Mouse (Mus musculus) intestine, embryonic 14.5 days (tissue): Measurements from ENCODE around the gene Vgll4. TPM values are rescaled to one million over a fixed set of nuclear protein-coding genes. Genes with fewer than 3 reads are reported as not detected.

Experiments used
- ATAC-seq: fragments of 200-750 bp; cut with Nextera tagmentation; replicated peaks from 2 replicates; pipeline ENCODE4 v1.8.0; 2017; ENCODE audit warnings: low read depth, moderate number of reproducible peaks, moderate TSS enrichment, moderate library complexity; ENCODE audit not compliant: low FRiP score, low TSS enrichment
- DNase-seq: peaks from one replicate; pipeline ENCODE4 v3.0.0-alpha.2; 2018; ENCODE audit warnings: low spot score
- H3K27ac ChIP-seq: fragments of 300-500 bp; sonication (generic); 2 replicates; pipeline ENCODE4 v1.5.1; 2014; ENCODE audit warnings: low read depth, mild to moderate bottlenecking, control low read depth
- H3K27me3 ChIP-seq: fragments of 300-500 bp; sonication (generic); replicated peaks from 2 replicates; pipeline ENCODE4 v1.6.1; 2014; ENCODE audit warnings: low read length, control low read depth; ENCODE audit not compliant: control insufficient read depth, insufficient read depth
- H3K36me3 ChIP-seq: fragments of 300-500 bp; sonication (generic); 2 replicates; pipeline ENCODE4 v1.6.1; 2014; ENCODE audit warnings: low read length, control low read depth; ENCODE audit not compliant: control insufficient read depth, insufficient read depth
- H3K4me1 ChIP-seq: fragments of 300-500 bp; sonication (generic); replicated peaks from 2 replicates; pipeline ENCODE4 v1.6.1; 2014; ENCODE audit warnings: low read length, control low read depth, mixed read lengths; ENCODE audit not compliant: control insufficient read depth, insufficient read depth
- H3K4me2 ChIP-seq: fragments of 300-500 bp; sonication (generic); 2 replicates; pipeline ENCODE4 v1.6.1; 2014; ENCODE audit warnings: low read length
- H3K4me3 ChIP-seq: fragments of 300-500 bp; sonication (generic); 2 replicates; pipeline ENCODE4 v1.5.1; 2014; ENCODE audit warnings: low read depth, low read length, control low read depth, mixed read lengths
- H3K9ac ChIP-seq: fragments of 300-500 bp; sonication (generic); 2 replicates; pipeline ENCODE4 v1.6.1; 2014; ENCODE audit warnings: mild to moderate bottlenecking, low read length
- H3K9me3 ChIP-seq: fragments of 300-500 bp; sonication (generic); 2 replicates; pipeline ENCODE4 v1.6.1; 2016; ENCODE audit warnings: low read length, control low read depth; ENCODE audit not compliant: control insufficient read depth
- WGBS: fragments of 180-500 bp; shearing (Covaris S2); extraction: QIAGEN DNeasy Blood & Tissue Kit; methylation state at CpG from one replicate; pipeline ENCODE4 v1.1.7; 2014; 5-methylcytosine and 5-hydroxymethylcytosine counted together
- polyA plus RNA-seq: library from polyadenylated mRNA; unstranded; fragments of >200 nt; fragmentation: Nextera tagmentation; extraction: Ambion mirVana; gene quantifications from 2 replicates; pipeline ENCODE4 v1.2.1, GENCODE M21; 2014

Gene Vgll4
- polyA plus RNA-seq, 1 experiment from 2014 or later = 72.0 TPM

- 83% methylated on average over 2 of the region's 2 CpGs for WGBS
- no peak overlapping the region for H3K9ac ChIP-seq
- H3K9me3 ChIP-seq = no peaks in the 10 kb centered on the region
- peaks cover 7% of the 10 kb centered on the region for H3K36me3 ChIP-seq
- no peak overlapping the region for H3K4me2 ChIP-seq
- H3K27me3 ChIP-seq = no peaks in the 10 kb centered on the region
- H3K4me3 ChIP-seq = no peak overlapping the region
- H3K27ac ChIP-seq = no peak overlapping the region
- ATAC-seq (no peak), DNase-seq (no peak)
- H3K4me1 ChIP-seq = peaks cover 53% of the 10 kb centered on the region
Observed at GRCm38 (mm10) chr6:114896281-114896680, 73.5 kb downstream of the Vgll4 start.

GRCm38 (mm10) chr6:114895191-114895590 lies 74.6 kb downstream of the Vgll4 start:
- Histone ChIP-seq H3K27me3 (no peaks in the 10 kb centered on the region), H3K36me3 (peaks cover 11% of the 10 kb centered on the region), H3K9me3 (no peaks in the 10 kb centered on the region), H3K9ac (no peak overlapping the region), H3K27ac (no peak overlapping the region), H3K4me2 (no peak overlapping the region), H3K4me3 (no peak overlapping the region), H3K4me1 (peaks cover 53% of the 10 kb centered on the region)
- DNase-seq (no peak), ATAC-seq (no peak)
- WGBS = 91% methylated on average over 7 of the region's 7 CpGs

- Histone ChIP-seq H3K4me1 (peaks cover 48% of the 10 kb centered on the region), H3K9me3 (no peaks in the 10 kb centered on the region), H3K9ac (no peak overlapping the region), H3K27me3 (no peaks in the 10 kb centered on the region), H3K4me2 (no peak overlapping the region), H3K27ac (no peak overlapping the region), H3K4me3 (no peak overlapping the region), H3K36me3 (peaks cover 12% of the 10 kb centered on the region)
- no peak for ATAC-seq
- WGBS = 67% methylated on average over 4 of the region's 4 CpGs
- DNase-seq = no peak
Observed at GRCm38 (mm10) chr6:114894548-114895106, 75.2 kb downstream of the Vgll4 start.

- no peak overlapping the region for H3K4me2 ChIP-seq
- 51% methylated on average over 20 of the region's 20 CpGs for WGBS
- peaks cover 5% of the 10 kb centered on the region; the same call in 1 of the 2 replicates for H3K36me3 ChIP-seq
- no peak overlapping the region for H3K27ac ChIP-seq
- H3K4me1 ChIP-seq = peaks cover 53% of the 10 kb centered on the region
- H3K9ac ChIP-seq = no peak overlapping the region
- H3K4me3 ChIP-seq = no peak overlapping the region
- H3K27me3 ChIP-seq = no peaks in the 10 kb centered on the region
- ATAC-seq = no peak
- H3K9me3 ChIP-seq = no peaks in the 10 kb centered on the region
- DNase-seq = no peak
Observed at GRCm38 (mm10) chr6:114893427-114894209, 76.2 kb downstream of the Vgll4 start.

GRCm38 (mm10) chr6:114892363-114892762 lies 77.4 kb downstream of the Vgll4 start:
- Histone ChIP-seq H3K4me1 (peaks cover 63% of the 10 kb centered on the region), H3K9me3 (no peaks in the 10 kb centered on the region), H3K9ac (no peak overlapping the region), H3K27ac (peak overlapping the region; percentile 8; the same call in 1 of the 2 replicates), H3K27me3 (no peaks in the 10 kb centered on the region), H3K36me3 (peaks cover 10% of the 10 kb centered on the region; the same call in 1 of the 2 replicates), H3K4me3 (no peak overlapping the region), H3K4me2 (no peak overlapping the region)
- DNase-seq (no peak), ATAC-seq (no peak)
- 46% methylated on average over 6 of the region's 6 CpGs for WGBS

GRCm38 (mm10) chr6:114891771-114892170 lies 78.0 kb downstream of the Vgll4 start:
- peaks cover 10% of the 10 kb centered on the region; the same call in 1 of the 2 replicates for H3K36me3 ChIP-seq
- no peak for DNase-seq
- no peak overlapping the region for H3K4me2 ChIP-seq
- no peak overlapping the region for H3K4me3 ChIP-seq
- peaks cover 66% of the 10 kb centered on the region for H3K4me1 ChIP-seq
- peak overlapping the region; percentile 8; the same call in 1 of the 2 replicates for H3K27ac ChIP-seq
- ATAC-seq = no peak
- WGBS = 67% methylated on average over 12 of the region's 12 CpGs
- no peaks in the 10 kb centered on the region for H3K9me3 ChIP-seq
- H3K27me3 ChIP-seq = no peaks in the 10 kb centered on the region
- no peak overlapping the region for H3K9ac ChIP-seq

- Histone ChIP-seq H3K4me1 (peaks cover 66% of the 10 kb centered on the region), H3K9me3 (no peaks in the 10 kb centered on the region), H3K36me3 (peaks cover 10% of the 10 kb centered on the region; the same call in 1 of the 2 replicates), H3K27me3 (no peaks in the 10 kb centered on the region), H3K27ac (no peak overlapping the region), H3K4me3 (no peak overlapping the region), H3K9ac (no peak overlapping the region), H3K4me2 (no peak overlapping the region)
- no peak for ATAC-seq
- WGBS = 91% methylated on average over 12 of the region's 12 CpGs
- no peak for DNase-seq
Observed at GRCm38 (mm10) chr6:114891272-114891671, 78.5 kb downstream of the Vgll4 start.

GRCm38 (mm10) chr6:114890411-114891115 lies 79.2 kb downstream of the Vgll4 start:
- no peak for DNase-seq
- no peaks in the 10 kb centered on the region for H3K27me3 ChIP-seq
- WGBS = 47% methylated on average over 19 of the region's 19 CpGs
- H3K9me3 ChIP-seq = no peaks in the 10 kb centered on the region
- peaks cover 66% of the 10 kb centered on the region for H3K4me1 ChIP-seq
- no peak overlapping the region for H3K4me3 ChIP-seq
- H3K27ac ChIP-seq = no peak overlapping the region
- no peak overlapping the region for H3K4me2 ChIP-seq
- peaks cover 11% of the 10 kb centered on the region for H3K36me3 ChIP-seq
- H3K9ac ChIP-seq = no peak overlapping the region
- no peak for ATAC-seq
